ENCODE assay signal across 22 mouse cellular contexts in genomic region chr12:87217596-87217995, GRCm38 (mm10). TPM values are rescaled to one million over a fixed set of nuclear protein-coding genes. Genes with fewer than 3 reads are reported as not detected.
"Had no signal": no experiment of that assay in that cellular context is flagged by ENCODE, and none has a peak within 500 bp of the region (broad histone marks: within the 10 kb centered on the region; RNA-seq: fewer than 3 reads in every experiment).

No protein-coding gene starts in this region.

- H3K4me1 ChIP-seq: lung, embryonic 15.5 days; neural tube, embryonic 13.5 days; neural tube, embryonic 15.5 days; stomach, embryonic 15.5 days had no signal

- H3K36me3 ChIP-seq: lung, embryonic 15.5 days; midbrain, embryonic 15.5 days; neural tube, embryonic 13.5 days; neural tube, embryonic 15.5 days; stomach, embryonic 15.5 days had no signal

- H3K9ac ChIP-seq: liver, postnatal 0 days; lung, embryonic 15.5 days; midbrain, embryonic 13.5 days; midbrain, embryonic 15.5 days; neural tube, embryonic 13.5 days; neural tube, embryonic 15.5 days; stomach, embryonic 15.5 days had no signal

- ATAC-seq: liver, postnatal 0 days; lung, postnatal 0 days; midbrain, embryonic 13.5 days; midbrain, embryonic 15.5 days had no signal

- H3K9me3 ChIP-seq: lung, embryonic 15.5 days; megakaryocyte, embryonic 14.5 days; midbrain, embryonic 13.5 days; midbrain, embryonic 15.5 days; neural tube, embryonic 13.5 days; neural tube, embryonic 15.5 days; stomach, embryonic 15.5 days had no signal

- H3K27me3 ChIP-seq: lung, embryonic 15.5 days; megakaryocyte, embryonic 14.5 days; midbrain, embryonic 13.5 days; midbrain, embryonic 15.5 days; neural tube, embryonic 13.5 days; neural tube, embryonic 15.5 days; stomach, embryonic 15.5 days had no signal

- DNase-seq: liver, postnatal 0 days; lung, adult 2 months; lung, postnatal 14 days; lung, postnatal 36 days; retina, postnatal 1 day; right cerebral cortex, adult 18-20 months; right cerebral cortex, postnatal 14 days; thymus, adult 2 months; thymus, postnatal 25 days; thymus, postnatal 4 days had no signal

- H3K27ac ChIP-seq: lung, embryonic 15.5 days; macrophage; midbrain, embryonic 13.5 days; midbrain, embryonic 15.5 days; neural tube, embryonic 13.5 days; neural tube, embryonic 15.5 days; stomach, embryonic 15.5 days; stomach, postnatal 0 days had no signal

- H3K4me2 ChIP-seq: lung, embryonic 15.5 days; midbrain, embryonic 11.5 days; midbrain, embryonic 13.5 days; midbrain, embryonic 15.5 days; neural tube, embryonic 13.5 days; neural tube, embryonic 15.5 days; stomach, embryonic 15.5 days had no signal

- H3K4me3 ChIP-seq: lung, embryonic 15.5 days; megakaryocyte, embryonic 14.5 days; midbrain, embryonic 13.5 days; midbrain, embryonic 15.5 days; neural tube, embryonic 13.5 days; neural tube, embryonic 15.5 days; stomach, embryonic 15.5 days had no signal

RNA-seq across cellular contexts. Expression of gene Samd15, which starts 18.1 kb away (rescaled TPM):
- total RNA-seq: monocyte, adult 5-6 weeks had no signal
- polyA plus RNA-seq: lung, adult 2 months had no signal
